Mouse (Mus musculus): Measurements from ENCODE around the gene Rere. TPM values are rescaled to one million over a fixed set of nuclear protein-coding genes. Genes with fewer than 3 reads are reported as not detected.
A peak's percentile ranks its signal among the peaks of the same experiment; 100 is the strongest.

The Rere gene
- total and polyA plus RNA-seq, 3 experiments, result 3.1 to 36.5 (median 8.7) TPM

GRCm38 (mm10) chr4:150656504-150656903, 375.1 kb downstream of the Rere start:
- Histone ChIP-seq H3K9me3 (replicated peaks; ENCODE audit: low read length) (peaks cover 5% of the 10 kb centered on the region), H3K9ac (ENCODE audit: insufficient read depth, low read depth) (no peak overlapping the region), H3K4me2 (ENCODE audit: insufficient read depth, low read depth, poor library complexity, severe bottlenecking) (no peak overlapping the region), H3K4me3 (replicated peaks in 1 of 3; ENCODE audit: low read depth in 2 of 3, low read length in 2 of 3, poor library complexity in 1 of 3) (no peak overlapping the region), H3K27ac (ENCODE audit: insufficient read depth, low read depth) (no peak overlapping the region), H3K36me3 (replicated peaks in 1 of 2; ENCODE audit: control insufficient read depth in 1 of 2, insufficient read depth in 1 of 2, low read length in 1 of 2) (no peaks in the 10 kb centered on the region), H3K79me2 (replicated peaks; ENCODE audit: control insufficient read depth, extremely low read depth, insufficient read depth, poor library complexity, severe bottlenecking) (no peaks in the 10 kb centered on the region), H3K27me3 (replicated peaks) (peaks cover 2% of the 10 kb centered on the region), H3K4me1 (ENCODE audit: control insufficient read depth in 1 of 2, insufficient read depth in 2 of 2) (peaks cover 8 to 10% of the 10 kb centered on the region in 2 experiments)
- in situ Hi-C loops (cut with MboI; ENCODE audit: low pct_ligation_motif_present, low pct_unique_long_range_greater_than_20kb, low sequenced_read_pairs) (loop anchor here (5.0 kb wide), 1 partner anchor 306 kb away; no protein-coding TSS in a partner anchor), dilution Hi-C loops (cut with MboI; ENCODE audit: extremely low pct_ligation_motif_present, extremely low pct_unique_long_range_greater_than_20kb, low sequenced_read_pairs) (no loop called here)
- no peak for TF ChIP-seq ZKSCAN1 (IDR thresholded peaks at IDR 0.05; ENCODE audit: borderline replicate concordance, low read depth, low read length)
- TF ChIP-seq USF2 (conservative IDR thresholded peaks at IDR 0.05; ENCODE audit: low read depth, low read length), result no peak
- no peak for TF ChIP-seq SMC3 (IDR thresholded peaks at IDR 0.05; ENCODE audit: low read depth, low read length)
- no peak for DNase-seq (ENCODE audit: extremely low read depth)

- TF ChIP-seq RAD21 (IDR thresholded peaks at IDR 0.05; ENCODE audit: low read depth, low read length) (no peak), CTCF (conservative IDR thresholded peaks at IDR 0.05 in 1 of 2, IDR thresholded peaks at IDR 0.05 in 1 of 2; ENCODE audit: low read depth in 2 of 2, low read length in 2 of 2) (peak; percentile 32 to 61; a peak in 3 of 4 replicates)
- Histone ChIP-seq H3K9me3 (replicated peaks; ENCODE audit: low read length) (peaks cover 5% of the 10 kb centered on the region), H3K4me1 (ENCODE audit: control insufficient read depth in 1 of 2, insufficient read depth in 2 of 2) (peaks cover 0 to 3% of the 10 kb centered on the region in 2 experiments; a peak in 3 of 4 replicates), H3K9ac (ENCODE audit: insufficient read depth, low read depth) (no peak overlapping the region), H3K4me3 (replicated peaks in 1 of 3; ENCODE audit: low read depth in 2 of 3, low read length in 2 of 3, poor library complexity in 1 of 3) (no peak overlapping the region), H3K4me2 (ENCODE audit: insufficient read depth, low read depth, poor library complexity, severe bottlenecking) (no peak overlapping the region; the same call in 1 of the 2 replicates), H3K79me2 (replicated peaks; ENCODE audit: control insufficient read depth, extremely low read depth, insufficient read depth, poor library complexity, severe bottlenecking) (no peaks in the 10 kb centered on the region), H3K36me3 (replicated peaks in 1 of 2; ENCODE audit: control insufficient read depth in 1 of 2, insufficient read depth in 1 of 2, low read length in 1 of 2) (no peaks in the 10 kb centered on the region), H3K27me3 (replicated peaks) (no peaks in the 10 kb centered on the region), H3K27ac (ENCODE audit: insufficient read depth, low read depth) (no peak overlapping the region)
- dilution Hi-C loops (cut with MboI; ENCODE audit: extremely low pct_ligation_motif_present, extremely low pct_unique_long_range_greater_than_20kb, low sequenced_read_pairs), result no loop called here
- in situ Hi-C loops (cut with MboI; ENCODE audit: low pct_ligation_motif_present, low pct_unique_long_range_greater_than_20kb, low sequenced_read_pairs), result loop anchor here (5.0 to 10.0 kb wide), 2 partner anchors 215 to 302 kb away; no protein-coding TSS in a partner anchor
- peak; percentile 48 for DNase-seq (ENCODE audit: extremely low read depth)
Observed at GRCm38 (mm10) chr4:150659926-150660610, 378.6 kb downstream of the Rere start.

GRCm38 (mm10) chr4:150661886-150662285, 380.4 kb downstream of the Rere start:
- H3K27ac ChIP-seq (ENCODE audit: insufficient read depth, low read depth), result no peak overlapping the region
- DNase-seq (ENCODE audit: extremely low read depth), result no peak
- H3K4me1 ChIP-seq (ENCODE audit: control insufficient read depth in 1 of 2, insufficient read depth in 2 of 2), result no peaks in the 10 kb centered on the region; a peak in 1 of 4 replicates
- dilution Hi-C loops (cut with MboI; ENCODE audit: extremely low pct_ligation_motif_present, extremely low pct_unique_long_range_greater_than_20kb, low sequenced_read_pairs) (no loop called here), in situ Hi-C loops (cut with MboI; ENCODE audit: low pct_ligation_motif_present, low pct_unique_long_range_greater_than_20kb, low sequenced_read_pairs) (loop anchor here (10.0 kb wide), 1 partner anchor 213 kb away; no protein-coding TSS in a partner anchor)
- H3K4me2 ChIP-seq (ENCODE audit: insufficient read depth, low read depth, poor library complexity, severe bottlenecking), result no peak overlapping the region
- no peaks in the 10 kb centered on the region for H3K36me3 ChIP-seq (replicated peaks in 1 of 2; ENCODE audit: control insufficient read depth in 1 of 2, insufficient read depth in 1 of 2, low read length in 1 of 2)
- no peak overlapping the region for H3K4me3 ChIP-seq (replicated peaks in 1 of 3; ENCODE audit: low read depth in 2 of 3, low read length in 2 of 3, poor library complexity in 1 of 3)
- H3K27me3 ChIP-seq (replicated peaks), result no peaks in the 10 kb centered on the region
- H3K9me3 ChIP-seq (replicated peaks; ENCODE audit: low read length), result peaks cover 1% of the 10 kb centered on the region
- H3K79me2 ChIP-seq (replicated peaks; ENCODE audit: control insufficient read depth, extremely low read depth, insufficient read depth, poor library complexity, severe bottlenecking), result no peaks in the 10 kb centered on the region
- no peak overlapping the region for H3K9ac ChIP-seq (ENCODE audit: insufficient read depth, low read depth)
- TF ChIP-seq MEF2A (IDR thresholded peaks at IDR 0.05; ENCODE audit: borderline replicate concordance, low read depth, low read length), result no peak
- no peak for TF ChIP-seq EP300 (IDR thresholded peaks at IDR 0.05; ENCODE audit: low read length)
- no peak for TF ChIP-seq PAX5 (IDR thresholded peaks at IDR 0.05; ENCODE audit: low read length)
- TF ChIP-seq GABPA (IDR thresholded peaks at IDR 0.05; ENCODE audit: insufficient replicate concordance, low read depth, low read length), result no peak
- no peak for TF ChIP-seq TCF12 (IDR thresholded peaks at IDR 0.05; ENCODE audit: low read depth, low read length)
- no peak for TF ChIP-seq JUND (conservative IDR thresholded peaks at IDR 0.05; ENCODE audit: low read depth, low read length)
- no peak for TF ChIP-seq TBP (conservative IDR thresholded peaks at IDR 0.05; ENCODE audit: low read depth, low read length)
- no peak for TF ChIP-seq E2F4 (IDR thresholded peaks at IDR 0.05; ENCODE audit: insufficient replicate concordance, low read depth, low read length)
- no peak for TF ChIP-seq NRF1 (IDR thresholded peaks at IDR 0.05; ENCODE audit: low read depth, low read length)
- no peak for TF ChIP-seq KAT2A (IDR thresholded peaks at IDR 0.05; ENCODE audit: insufficient replicate concordance, low read length)
- TF ChIP-seq HCFC1 (IDR thresholded peaks at IDR 0.05; ENCODE audit: low read depth, low read length), result no peak
- no peak for TF ChIP-seq RCOR1 (conservative IDR thresholded peaks at IDR 0.05; ENCODE audit: low read depth, low read length)
- TF ChIP-seq MYC (IDR thresholded peaks at IDR 0.05; ENCODE audit: low read depth, low read length), result no peak
- no peak for TF ChIP-seq ETS1 (conservative IDR thresholded peaks at IDR 0.05; ENCODE audit: low read depth, low read length)
- no peak for TF ChIP-seq USF2 (conservative IDR thresholded peaks at IDR 0.05; ENCODE audit: low read depth, low read length)
- TF ChIP-seq CTCF (conservative IDR thresholded peaks at IDR 0.05 in 1 of 2, IDR thresholded peaks at IDR 0.05 in 1 of 2; ENCODE audit: low read depth in 2 of 2, low read length in 2 of 2), result no peak
- no peak for TF ChIP-seq MXI1 (IDR thresholded peaks at IDR 0.05; ENCODE audit: low read depth, low read length)
- TF ChIP-seq MAFK (IDR thresholded peaks at IDR 0.05; ENCODE audit: insufficient replicate concordance, low read length), result no peak

Data from CH12.LX (cell line).